Mouse (Mus musculus) brain, embryonic 14.5 days (tissue): ENCODE measurements around the gene Sdsl. TPM values are rescaled to one million over a fixed set of nuclear protein-coding genes. Genes with fewer than 3 reads are reported as not detected.
"Not testable (repeated sequence)": the region's sequence is repeated elsewhere in the genome, so short reads cannot be mapped to it uniquely, and the experiment has no call there.

Source experiments
- DNase-seq: peaks from one replicate; pipeline ENCODE4 v3.0.0-alpha.2; 2011; ENCODE audit warnings: low read depth
- CTCF ChIP-seq: fragments of 200-500 bp; IDR thresholded peaks from 2 replicates; pipeline ENCODE4 v1.5.1; 2012; ENCODE audit warnings: inconsistent platforms, mild to moderate bottlenecking, moderate library complexity, borderline replicate concordance; ENCODE audit not compliant: insufficient read depth, insufficient read length; ENCODE audit errors: extremely low read depth
- POLR2A ChIP-seq: fragments of 200-500 bp; IDR thresholded peaks from 2 replicates; pipeline ENCODE4 v1.6.1; 2012; ENCODE audit warnings: mild to moderate bottlenecking, inconsistent platforms, borderline replicate concordance; ENCODE audit not compliant: poor library complexity, insufficient read depth, insufficient read length, severe bottlenecking; ENCODE audit errors: extremely low read depth
- polyA plus RNA-seq: library from polyadenylated mRNA; depleted of rRNA; stranded (reverse); fragments of >200 nt; gene quantifications from 2 replicates; pipeline ENCODE4 v1.2.3, GENCODE M21; 2012

Gene Sdsl
- polyA plus RNA-seq, 1 experiment = 8.9 TPM

- peak; percentile 88 for TF ChIP-seq CTCF
- TF ChIP-seq POLR2A = no peak
- DNase-seq = peak; percentile 67
Measured at GRCm38 (mm10) chr5:120505368-120505767, 32.8 kb upstream of the Sdsl start.

GRCm38 (mm10) chr5:120503144-120503795, 30.7 kb upstream of the Sdsl start, which contains the start of gene Plbd2:
TSS of gene Plbd2 (minus strand) at chr5:120503625.
- peak; percentile 94 for DNase-seq
- TF ChIP-seq POLR2A (peak; percentile 95), CTCF (no peak)

GRCm38 (mm10) chr5:120502675-120503143, 30.1 kb upstream of the Sdsl start:
- TF ChIP-seq CTCF = no peak
- TF ChIP-seq POLR2A = no peak
- no peak for DNase-seq

GRCm38 (mm10) chr5:120502147-120502621, 29.6 kb upstream of the Sdsl start:
- TF ChIP-seq CTCF (no peak), POLR2A (no peak)
- no peak for DNase-seq

GRCm38 (mm10) chr5:120500609-120501008, 28.0 kb upstream of the Sdsl start:
- not testable (repeated sequence) for DNase-seq

GRCm38 (mm10) chr5:120499202-120499601, 26.6 kb upstream of the Sdsl start:
- TF ChIP-seq POLR2A = no peak
- no peak for TF ChIP-seq CTCF
- DNase-seq = no peak

- no peak for TF ChIP-seq POLR2A
- no peak for TF ChIP-seq CTCF
- no peak for DNase-seq
Measured at GRCm38 (mm10) chr5:120497071-120497470, 24.5 kb upstream of the Sdsl start.

- DNase-seq = no peak
Measured at GRCm38 (mm10) chr5:120495703-120496226, 23.2 kb upstream of the Sdsl start.

GRCm38 (mm10) chr5:120495064-120495702, 22.6 kb upstream of the Sdsl start:
- no peak for TF ChIP-seq POLR2A
- no peak for TF ChIP-seq CTCF
- no peak for DNase-seq

More at GRCm38 (mm10) chr5:120495703-120496226, 23.2 kb upstream of the Sdsl start:
- TF ChIP-seq POLR2A (no peak), CTCF (no peak)

GRCm38 (mm10) chr5:120493873-120494395, 21.3 kb upstream of the Sdsl start:
- peak; percentile 42 for DNase-seq
- no peak for TF ChIP-seq CTCF
- TF ChIP-seq POLR2A = no peak

GRCm38 (mm10) chr5:120493440-120493839, 20.8 kb upstream of the Sdsl start:
- TF ChIP-seq CTCF (no peak), POLR2A (no peak)
- DNase-seq = no peak

- TF ChIP-seq CTCF (peak; percentile 59), POLR2A (no peak)
- DNase-seq = peak; percentile 65
Measured at GRCm38 (mm10) chr5:120492437-120492836, 19.8 kb upstream of the Sdsl start.

- DNase-seq = peak; percentile 86
- no peak for TF ChIP-seq POLR2A
- no peak for TF ChIP-seq CTCF
Measured at GRCm38 (mm10) chr5:120490679-120491192, 18.1 kb upstream of the Sdsl start.

- no peak for DNase-seq
- no peak for TF ChIP-seq POLR2A
- no peak for TF ChIP-seq CTCF
Measured at GRCm38 (mm10) chr5:120487844-120488243, 15.2 kb upstream of the Sdsl start.

- peak; percentile 44 for DNase-seq
- TF ChIP-seq CTCF (no peak), POLR2A (no peak)
Measured at GRCm38 (mm10) chr5:120483399-120483798, 10.8 kb upstream of the Sdsl start.
